Comparison of ENCODE assay signal across 8 mouse cellular contexts in genomic region chr9:19621843-19622822, GRCm38 (mm10). TPM values are rescaled to one million over a fixed set of nuclear protein-coding genes. Genes with fewer than 3 reads are reported as not detected.
DNase-seq lines count a peak whose midpoint lies in the region; ATAC-seq and TF ChIP-seq lines count a peak whose summit lies in the region.

Gene Zfp317, plus strand, starts transcription at chr9:19622102.

- no peak for TF ChIP-seq POLR2A in bone marrow macrophage, adult 2 months (IDR thresholded peaks at IDR 0.05; ENCODE audit: borderline replicate concordance, low read depth, low read length)
- peak; percentile 87 for TF ChIP-seq POLR2A in embryonic fibroblast, embryonic 13.5 days (IDR thresholded peaks at IDR 0.05; ENCODE audit: low read depth, low read length)

- H3K27me3 ChIP-seq in kidney, embryonic 14.5 days (ENCODE audit: control insufficient read depth, insufficient read depth, low read length), result no peaks in the 10 kb centered on the region
- no peaks in the 10 kb centered on the region for H3K27me3 ChIP-seq in limb, embryonic 15.5 days

- H3K27ac ChIP-seq in bone marrow macrophage, adult 2 months (ENCODE audit: insufficient read depth, low read depth, low read length), result peak within 1 kb of the TSS; percentile 92
- peak within 1 kb of the TSS; percentile 78 for H3K27ac ChIP-seq in embryonic fibroblast, embryonic 13.5 days (ENCODE audit: insufficient read depth, low read length)
- H3K27ac ChIP-seq in kidney, embryonic 14.5 days (ENCODE audit: low read depth, low read length), result peak within 1 kb of the TSS; percentile 91
- H3K27ac ChIP-seq in limb, embryonic 15.5 days, result peak within 1 kb of the TSS; percentile 90

- H3K4me3 ChIP-seq in bone marrow macrophage, adult 2 months (ENCODE audit: insufficient read depth, low read length), result peak within 1 kb of the TSS; percentile 58
- H3K4me3 ChIP-seq in embryonic fibroblast, embryonic 13.5 days (ENCODE audit: insufficient read depth, low read length), result peak within 1 kb of the TSS; percentile 61
- H3K4me3 ChIP-seq in kidney, embryonic 14.5 days (ENCODE audit: low read length), result peak within 1 kb of the TSS; percentile 65
- peak within 1 kb of the TSS; percentile 54 for H3K4me3 ChIP-seq in limb, embryonic 15.5 days

- peak; percentile 99 for ATAC-seq in kidney, embryonic 14.5 days (ENCODE audit: low FRiP score, low TSS enrichment)
- ATAC-seq in limb, embryonic 15.5 days (ENCODE audit: insufficient number of reproducible peaks, low FRiP score, low TSS enrichment, low read depth), result peak; percentile 97

- H3K36me3 ChIP-seq in kidney, embryonic 14.5 days (ENCODE audit: control insufficient read depth, insufficient read depth, low read length), result peaks cover 9% of the 10 kb centered on the region; the same call in 1 of the 2 replicates
- peaks cover 9% of the 10 kb centered on the region; the same call in 1 of the 2 replicates for H3K36me3 ChIP-seq in limb, embryonic 15.5 days

- no peaks in the 10 kb centered on the region for H3K4me1 ChIP-seq in bone marrow macrophage, adult 2 months (ENCODE audit: control insufficient read depth, insufficient read depth, low read length)
- H3K4me1 ChIP-seq in embryonic fibroblast, embryonic 13.5 days (ENCODE audit: control insufficient read depth, insufficient read depth, low read length), result no peaks in the 10 kb centered on the region
- H3K4me1 ChIP-seq in kidney, embryonic 14.5 days (ENCODE audit: control insufficient read depth, insufficient read depth, low read length), result no peaks in the 10 kb centered on the region
- H3K4me1 ChIP-seq in limb, embryonic 15.5 days, result no peaks in the 10 kb centered on the region

- H3K9me3 ChIP-seq in kidney, embryonic 14.5 days (ENCODE audit: control insufficient read depth, low read length), result no peaks in the 10 kb centered on the region
- no peaks in the 10 kb centered on the region for H3K9me3 ChIP-seq in limb, embryonic 15.5 days

- WGBS in kidney, embryonic 14.5 days, result 2% methylated on average over 35 of the region's 35 CpGs
- 2% methylated on average over 35 of the region's 35 CpGs for WGBS in limb, embryonic 15.5 days

- peak within 1 kb of the TSS; percentile 66 for H3K9ac ChIP-seq in kidney, embryonic 14.5 days (ENCODE audit: low read depth, low read length)
- peak within 1 kb of the TSS; percentile 42; the same call in 1 of the 2 replicates for H3K9ac ChIP-seq in limb, embryonic 15.5 days

- H3K4me2 ChIP-seq in kidney, embryonic 14.5 days (replicated peaks; ENCODE audit: low read depth, low read length), result peak within 1 kb of the TSS; percentile 36
- peak within 1 kb of the TSS; percentile 45 for H3K4me2 ChIP-seq in limb, embryonic 15.5 days

- no peak for TF ChIP-seq CTCF in bone marrow macrophage, adult 2 months (IDR thresholded peaks at IDR 0.05; ENCODE audit: low read depth, low read length)
- TF ChIP-seq CTCF in embryonic fibroblast, embryonic 13.5 days (IDR thresholded peaks at IDR 0.05; ENCODE audit: borderline replicate concordance, insufficient read depth, low read length), result no peak

- DNase-seq in A20 (ENCODE audit: low read depth, low spot score), result peak; percentile 97
- DNase-seq in heart, adult 9 months (ENCODE audit: low spot score in 2 of 2), result peak; percentile 98 to 99
- DNase-seq in monocyte, adult 2 months (ENCODE audit: low read depth in 1 of 2, low spot score in 2 of 2), result peak; percentile 84 to 87
- DNase-seq in spleen, postnatal 36 days (ENCODE audit: low spot score in 2 of 2), result peak; percentile 94 to 98

RNA-seq across cellular contexts. Expression of gene Zfp317, which starts in this region (rescaled TPM):
- polyA plus RNA-seq in bone marrow macrophage, adult 2 months (2012; ENCODE audit: insufficient read depth, insufficient read length, missing spikeins), result 15.8 and 17.4 TPM in 2 replicates
- 28.3 and 28.8 TPM in 2 replicates for polyA plus RNA-seq in embryonic fibroblast, embryonic 13.5 days (2011; ENCODE audit: insufficient read length, low read depth, missing spikeins)
- 23.3 and 39.1 TPM in 2 replicates for polyA plus RNA-seq in kidney, embryonic 14.5 days (2014; fragmentation: Nextera tagmentation; extraction: Ambion mirVana)
- polyA plus RNA-seq in limb, embryonic 15.5 days (2015; fragmentation: Nextera tagmentation; extraction: Ambion mirVana), result 22.7 and 23.8 TPM in 2 replicates

Comparison
In these comparisons a context has a peak if more than half of its experiments do, and no peak if none do; other contexts are left out.
1. Peak in every context shown above with its lines: DNase-seq, ATAC-seq, H3K4me3 ChIP-seq and H3K27ac ChIP-seq.